Mouse (Mus musculus): ENCODE results near the gene Zmym3.
A peak's percentile ranks its signal among the peaks of the same experiment; 100 is the strongest.

DNA sequence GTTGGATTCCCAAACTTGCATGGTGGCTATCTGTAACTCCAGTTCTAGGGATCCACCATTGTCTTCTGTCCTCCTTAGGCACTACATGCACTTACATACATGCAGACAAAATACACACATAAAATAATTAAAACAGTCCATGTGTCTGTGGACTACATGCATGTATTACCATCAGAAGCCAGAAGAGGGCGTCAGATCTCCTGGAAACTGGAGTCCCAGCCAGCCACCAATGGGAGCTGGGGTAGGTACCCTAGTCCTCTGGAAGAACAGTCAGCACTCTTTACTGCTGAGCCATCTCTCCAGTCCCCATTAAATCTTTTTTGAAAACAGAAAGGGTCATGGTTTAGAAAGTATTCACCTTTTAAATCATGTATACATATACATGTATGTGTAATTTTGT, 7.1 kb upstream of the Zmym3 start:
- peak; percentile 36 for TF ChIP-seq CTCF (conservative IDR thresholded peaks at IDR 0.05; ENCODE audit: insufficient read depth, insufficient read length, low read depth, low read length)
- no peak for TF ChIP-seq POLR2A (IDR thresholded peaks at IDR 0.05; ENCODE audit: low read depth, low read length)

Data from kidney, adult 2 months (tissue).